Mouse (Mus musculus) neural tube, embryonic 14.5 days (tissue): Measurements from ENCODE around the gene Fubp3. TPM values are rescaled to one million over a fixed set of nuclear protein-coding genes. Genes with fewer than 3 reads are reported as not detected.

ENCODE experiments used
- ATAC-seq: fragments of 200-750 bp; cut with Nextera tagmentation; 2 replicates; pipeline ENCODE4 v1.8.0; 2017; ENCODE audit warnings: low read depth, mild to moderate bottlenecking, moderate TSS enrichment, moderate library complexity
- H3K27ac ChIP-seq: fragments of 300-500 bp; sonication (generic); 2 replicates; pipeline ENCODE4 v1.5.1; 2014; ENCODE audit warnings: low read depth, mild to moderate bottlenecking, control low read depth, low read length, moderate library complexity, mixed read lengths
- H3K27me3 ChIP-seq: fragments of 300-500 bp; sonication (generic); 2 replicates; pipeline ENCODE4 v1.6.1; 2014; ENCODE audit warnings: low read length; ENCODE audit not compliant: control insufficient read depth, insufficient read depth
- H3K36me3 ChIP-seq: fragments of 300-500 bp; sonication (generic); 2 replicates; pipeline ENCODE4 v1.6.1; 2014; ENCODE audit warnings: low read length, mixed read lengths; ENCODE audit not compliant: control insufficient read depth, insufficient read depth
- H3K4me1 ChIP-seq: fragments of 300-500 bp; sonication (generic); 2 replicates; pipeline ENCODE4 v1.6.1; 2014; ENCODE audit warnings: low read length; ENCODE audit not compliant: control insufficient read depth, insufficient read depth
- H3K4me2 ChIP-seq: fragments of 300-500 bp; sonication (generic); 2 replicates; pipeline ENCODE4 v1.6.1; 2014; ENCODE audit warnings: mild to moderate bottlenecking, low read depth, low read length, control low read depth
- H3K4me3 ChIP-seq: fragments of 300-500 bp; sonication (generic); 2 replicates; pipeline ENCODE4 v1.5.1; 2014; ENCODE audit warnings: low read depth, low read length, control low read depth, mixed read lengths
- H3K9ac ChIP-seq: fragments of 300-500 bp; sonication (generic); replicated peaks from 2 replicates; pipeline ENCODE4 v1.6.1; 2014; ENCODE audit warnings: low read depth, mild to moderate bottlenecking, control low read depth, low read length, mixed read lengths
- H3K9me3 ChIP-seq: fragments of 300-500 bp; sonication (generic); 2 replicates; pipeline ENCODE4 v1.6.1; 2016; ENCODE audit warnings: low read length; ENCODE audit not compliant: control insufficient read depth
- WGBS: fragments of 180-500 bp; shearing (Covaris S2); extraction: QIAGEN DNeasy Blood & Tissue Kit; methylation state at CpG from one replicate; pipeline ENCODE4 v1.1.7; 2014; 5-methylcytosine and 5-hydroxymethylcytosine counted together
- polyA plus RNA-seq: library from polyadenylated mRNA; unstranded; fragments of >200 nt; fragmentation: Nextera tagmentation; extraction: Ambion mirVana; gene quantifications from 2 replicates; pipeline ENCODE4 v1.2.1, GENCODE M21; 2014

The Fubp3 gene
- polyA plus RNA-seq, 1 experiment from 2014 or later = 47.8 TPM

DNA sequence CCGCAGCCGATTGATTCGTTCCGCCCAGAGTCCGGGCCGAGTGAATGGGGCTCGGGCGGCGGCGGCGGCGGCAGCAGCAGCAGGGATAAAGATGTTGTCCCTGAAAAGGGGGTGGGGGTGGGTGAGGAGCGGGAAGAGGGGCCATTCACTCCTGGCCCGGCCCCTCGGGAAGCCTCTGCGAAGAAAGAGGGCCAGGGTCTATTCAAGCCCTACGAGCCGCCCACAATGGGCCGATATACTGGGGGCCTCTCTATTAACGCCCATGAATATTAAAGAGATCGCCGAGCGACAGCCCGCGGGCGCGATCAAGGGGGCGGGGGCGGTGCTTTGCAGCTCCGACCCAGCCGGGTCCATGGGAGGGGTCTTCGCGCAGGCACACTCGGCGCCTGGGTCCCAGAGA is 64.3 kb downstream of the Fubp3 start:
- under 1% methylated on average over 35 of the region's 35 CpGs for WGBS
- peak overlapping the region; percentile 14 for H3K4me3 ChIP-seq
- no peak overlapping the region for H3K27ac ChIP-seq
- peak; percentile 67; the same call in 1 of the 2 replicates for ATAC-seq
- no peaks in the 10 kb centered on the region for H3K9me3 ChIP-seq
- H3K27me3 ChIP-seq = peaks cover 58% of the 10 kb centered on the region
- 0 out of 2 replicates have a peak overlapping the region, but pooled peaks have one; percentile 0 for H3K9ac ChIP-seq
- peak overlapping the region; percentile 33 for H3K4me2 ChIP-seq
- no peaks in the 10 kb centered on the region for H3K36me3 ChIP-seq
- peaks cover 14% of the 10 kb centered on the region; the same call in 1 of the 2 replicates for H3K4me1 ChIP-seq

DNA sequence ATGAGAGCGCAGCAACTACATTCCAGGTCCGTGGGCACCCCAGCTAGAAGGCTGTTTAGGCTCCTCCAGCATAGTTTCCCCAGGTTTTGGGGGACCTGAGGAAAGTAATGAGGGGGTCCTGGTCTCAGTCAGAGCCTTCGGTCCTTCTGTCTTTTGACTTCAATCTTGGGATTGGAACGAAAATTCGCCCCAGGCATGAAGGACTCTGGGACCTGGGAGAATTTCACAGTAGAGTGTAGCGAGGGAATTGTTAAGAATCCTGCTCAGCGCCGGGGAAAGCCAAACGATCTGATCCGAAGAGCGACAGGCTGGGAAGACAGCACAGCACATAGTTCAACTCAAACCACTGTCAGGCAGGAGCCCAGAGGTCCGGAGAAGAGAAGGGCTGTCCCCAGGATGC is 64.9 kb downstream of the Fubp3 start:
- Histone ChIP-seq H3K36me3 (no peaks in the 10 kb centered on the region), H3K4me1 (peaks cover 14% of the 10 kb centered on the region; the same call in 1 of the 2 replicates), H3K9me3 (no peaks in the 10 kb centered on the region), H3K4me3 (peak overlapping the region; percentile 19), H3K4me2 (peak overlapping the region; percentile 33), H3K27ac (peak overlapping the region; percentile 45; the same call in 1 of the 2 replicates), H3K27me3 (peaks cover 58% of the 10 kb centered on the region), H3K9ac (peak overlapping the region; percentile 17; the same call in 1 of the 2 replicates)
- WGBS = 1% methylated on average over 12 of the region's 12 CpGs
- ATAC-seq = no peak

DNA sequence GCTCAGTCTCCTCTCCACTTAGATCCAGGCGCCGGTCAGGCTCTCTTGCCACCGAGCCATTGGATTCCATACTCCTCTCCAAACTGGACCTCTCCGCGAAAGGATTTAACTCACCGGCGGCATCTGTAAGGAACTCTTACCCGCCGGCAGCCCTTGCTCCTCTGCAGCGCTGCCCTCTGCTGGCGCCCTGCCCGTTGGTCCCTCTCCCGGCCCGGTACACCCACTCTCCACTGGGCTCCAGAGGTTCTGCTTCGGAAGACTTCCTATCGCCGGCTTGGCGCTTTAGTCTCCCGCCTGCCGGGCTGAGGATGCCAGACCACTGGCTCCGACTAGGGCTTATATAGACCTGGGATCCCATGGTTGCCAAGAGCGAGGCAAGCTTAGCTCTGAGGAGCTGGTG is 65.4 kb downstream of the Fubp3 start:
- Histone ChIP-seq H3K9me3 (no peaks in the 10 kb centered on the region), H3K36me3 (no peaks in the 10 kb centered on the region), H3K4me1 (peaks cover 14% of the 10 kb centered on the region; the same call in 1 of the 2 replicates), H3K27me3 (peaks cover 58% of the 10 kb centered on the region), H3K4me3 (peak overlapping the region; percentile 19), H3K27ac (peak overlapping the region; percentile 45; the same call in 1 of the 2 replicates), H3K9ac (peak overlapping the region; percentile 17; the same call in 1 of the 2 replicates), H3K4me2 (peak overlapping the region; percentile 33)
- under 1% methylated on average over 22 of the region's 22 CpGs for WGBS
- ATAC-seq = no peak

- no peak overlapping the region for H3K27ac ChIP-seq
- H3K4me2 ChIP-seq = peak overlapping the region; percentile 33
- 1% methylated on average over 33 of the region's 34 CpGs for WGBS
- H3K9me3 ChIP-seq = no peaks in the 10 kb centered on the region
- 0 out of 2 replicates have a peak overlapping the region, but pooled peaks have one; percentile 16 for H3K9ac ChIP-seq
- peaks cover 58% of the 10 kb centered on the region for H3K27me3 ChIP-seq
- no peaks in the 10 kb centered on the region for H3K36me3 ChIP-seq
- ATAC-seq = peak; percentile 23; the same call in 1 of the 2 replicates
- H3K4me3 ChIP-seq = peak overlapping the region; percentile 19; the same call in 1 of the 2 replicates
- H3K4me1 ChIP-seq = peaks cover 14% of the 10 kb centered on the region; the same call in 1 of the 2 replicates
These were observed 66.4 kb downstream of the Fubp3 start for GRCm38 (mm10) chr2:31638581-31639465.

GRCm38 (mm10) chr2:31639466-31639760 is 67.0 kb downstream of the Fubp3 start:
- H3K9me3 ChIP-seq = no peaks in the 10 kb centered on the region
- ATAC-seq = 0 out of 2 replicates have a peak, but pooled peaks have one; percentile 7
- WGBS = 1% methylated on average over 12 of the region's 13 CpGs
- H3K27ac ChIP-seq = no peak overlapping the region
- 0 out of 2 replicates have a peak overlapping the region, but pooled peaks have one; percentile 33 for H3K4me2 ChIP-seq
- H3K36me3 ChIP-seq = no peaks in the 10 kb centered on the region
- H3K9ac ChIP-seq = no peak overlapping the region
- peaks cover 58% of the 10 kb centered on the region for H3K27me3 ChIP-seq
- H3K4me1 ChIP-seq = peaks cover 14% of the 10 kb centered on the region; the same call in 1 of the 2 replicates
- no peak overlapping the region for H3K4me3 ChIP-seq

GRCm38 (mm10) chr2:31639901-31640608 is 67.6 kb downstream of the Fubp3 start, which contains the start of gene Prdm12:
TSS of gene Prdm12 (plus strand) at chr2:31640037.
- H3K4me1 ChIP-seq = peaks cover 14% of the 10 kb centered on the region; the same call in 1 of the 2 replicates

DNA sequence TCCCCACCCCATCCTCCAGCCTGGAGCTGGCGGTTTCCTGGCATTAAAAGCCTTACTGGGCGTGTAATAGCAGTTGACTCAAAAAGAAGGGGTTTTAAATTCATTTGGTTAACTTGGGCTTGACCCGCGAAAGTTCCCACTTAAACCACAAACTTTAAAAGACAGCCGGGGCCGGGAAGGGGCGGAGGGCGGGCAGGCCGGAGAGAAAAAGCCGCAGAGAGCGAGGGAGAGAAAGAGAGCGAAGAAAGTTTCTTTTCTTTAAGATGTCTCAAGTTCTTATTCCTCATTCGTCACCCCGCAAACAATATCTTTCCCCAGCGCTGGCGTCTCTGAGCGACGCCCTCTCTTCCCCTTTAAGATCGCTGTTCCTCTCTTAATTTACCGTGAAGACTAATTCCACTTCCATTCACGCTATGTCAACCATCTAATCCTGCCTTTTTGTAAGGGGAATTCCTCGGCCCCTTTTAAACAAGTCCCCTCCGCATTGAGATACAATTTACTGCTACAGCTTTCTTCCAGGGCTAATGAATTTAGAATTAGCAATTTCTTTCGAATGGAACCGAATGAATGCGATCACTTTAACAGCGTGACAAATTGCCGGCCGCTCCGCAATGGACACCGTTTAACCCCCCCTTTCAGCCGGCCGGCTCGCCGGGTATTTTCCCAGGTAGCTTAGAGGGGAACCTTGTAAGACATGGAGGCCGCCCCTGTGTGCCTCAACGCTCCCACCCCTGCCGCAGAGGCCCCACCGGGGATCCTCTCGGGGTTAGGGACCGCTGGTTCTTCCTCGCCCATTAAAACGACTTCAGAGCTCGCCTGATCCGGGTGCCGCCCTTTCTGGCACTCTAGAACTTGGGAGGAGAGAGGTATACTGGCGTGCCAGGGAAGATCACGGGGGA is 68.4 kb downstream of the Fubp3 start:
- Histone ChIP-seq H3K27ac (no peak overlapping the region; the same call in 1 of the 2 replicates), H3K4me3 (peak overlapping the region; percentile 28), H3K36me3 (no peaks in the 10 kb centered on the region), H3K4me2 (peak overlapping the region; percentile 18; the same call in 1 of the 2 replicates), H3K9ac (peak overlapping the region; percentile 37; the same call in 1 of the 2 replicates), H3K9me3 (no peaks in the 10 kb centered on the region), H3K27me3 (peaks cover 53% of the 10 kb centered on the region), H3K4me1 (peaks cover 10% of the 10 kb centered on the region; the same call in 1 of the 2 replicates)
- ATAC-seq = peak; percentile 18; the same call in 1 of the 2 replicates
- WGBS = 1% methylated on average over 48 of the region's 48 CpGs

More at GRCm38 (mm10) chr2:31639901-31640608, 67.6 kb downstream of the Fubp3 start, which contains the start of gene Prdm12:
- peaks cover 56% of the 10 kb centered on the region for H3K27me3 ChIP-seq
- H3K27ac ChIP-seq = peak within 1 kb of the TSS; percentile 39; the same call in 1 of the 2 replicates
- H3K36me3 ChIP-seq = no peaks in the 10 kb centered on the region
- no peaks in the 10 kb centered on the region for H3K9me3 ChIP-seq
- peak within 1 kb of the TSS; percentile 37; the same call in 1 of the 2 replicates for H3K9ac ChIP-seq
- no peak for ATAC-seq
- peak within 1 kb of the TSS; percentile 28 for H3K4me3 ChIP-seq
- peak within 1 kb of the TSS; percentile 33 for H3K4me2 ChIP-seq
- WGBS = under 1% methylated on average over 41 of the region's 41 CpGs

- H3K36me3 ChIP-seq = no peaks in the 10 kb centered on the region
- 0 out of 2 replicates have a peak overlapping the region, but pooled peaks have one; percentile 8 for H3K9ac ChIP-seq
- no peaks in the 10 kb centered on the region for H3K9me3 ChIP-seq
- H3K4me1 ChIP-seq = peaks cover 7% of the 10 kb centered on the region; the same call in 1 of the 2 replicates
- H3K4me3 ChIP-seq = peak overlapping the region; percentile 28
- no peak overlapping the region for H3K27ac ChIP-seq
- H3K27me3 ChIP-seq = peaks cover 59% of the 10 kb centered on the region
- H3K4me2 ChIP-seq = 0 out of 2 replicates have a peak overlapping the region, but pooled peaks have one; percentile 14
- 2% methylated on average over 11 of the region's 11 CpGs for WGBS
- ATAC-seq = no peak
These were observed 69.0 kb downstream of the Fubp3 start for GRCm38 (mm10) chr2:31641508-31641830.
